Mouse (Mus musculus): Measurements from ENCODE around the gene Utp14b. TPM values are rescaled to one million over a fixed set of nuclear protein-coding genes. Genes with fewer than 3 reads are reported as not detected.

Gene Utp14b
- polyA plus RNA-seq, 1 experiment from 2014 or later = 2.8 TPM

DNA sequence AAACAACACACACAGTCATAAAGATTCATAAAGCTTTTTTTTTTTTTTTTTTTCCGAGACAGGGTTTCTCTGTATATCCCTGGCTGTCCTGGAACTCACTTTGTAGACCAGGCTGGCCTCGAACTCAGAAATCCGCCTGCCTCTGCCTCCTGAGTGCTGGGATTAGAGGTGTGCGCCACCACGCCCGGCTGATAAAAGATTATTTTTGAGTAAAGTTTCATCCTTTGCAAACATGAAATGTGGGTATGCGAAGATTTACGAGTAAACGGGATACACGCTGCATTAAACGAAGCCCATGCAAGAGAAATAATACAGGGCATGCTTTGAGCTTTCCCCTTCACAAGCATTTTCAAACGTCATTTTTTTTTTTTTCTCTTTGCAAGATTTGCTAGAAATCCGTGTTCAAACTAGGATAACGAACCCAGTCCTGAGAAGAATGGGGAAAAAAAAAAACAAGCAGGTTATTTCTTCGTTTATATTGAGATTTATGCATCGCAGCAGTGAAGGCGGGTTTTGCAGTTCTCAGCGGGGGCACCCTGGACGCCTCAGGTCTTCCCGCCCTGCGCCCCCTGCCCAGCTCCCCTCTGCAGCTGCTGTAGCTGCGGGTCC is 713 bp upstream of the Utp14b start:
- no peak for DNase-seq (ENCODE audit: low spot score)
- no peaks in the 10 kb centered on the region for H3K36me3 ChIP-seq
- peaks cover 39% of the 10 kb centered on the region for H3K4me1 ChIP-seq (replicated peaks)
- H3K4me3 ChIP-seq = peak overlapping the region; percentile 98
- WGBS = 32% methylated on average over 22 of the region's 22 CpGs
- H3K9me3 ChIP-seq = no peaks in the 10 kb centered on the region
- peak overlapping the region; percentile 99 for H3K27ac ChIP-seq
- no peaks in the 10 kb centered on the region for H3K27me3 ChIP-seq (ENCODE audit: insufficient read depth, poor library complexity, severe bottlenecking)

DNA sequence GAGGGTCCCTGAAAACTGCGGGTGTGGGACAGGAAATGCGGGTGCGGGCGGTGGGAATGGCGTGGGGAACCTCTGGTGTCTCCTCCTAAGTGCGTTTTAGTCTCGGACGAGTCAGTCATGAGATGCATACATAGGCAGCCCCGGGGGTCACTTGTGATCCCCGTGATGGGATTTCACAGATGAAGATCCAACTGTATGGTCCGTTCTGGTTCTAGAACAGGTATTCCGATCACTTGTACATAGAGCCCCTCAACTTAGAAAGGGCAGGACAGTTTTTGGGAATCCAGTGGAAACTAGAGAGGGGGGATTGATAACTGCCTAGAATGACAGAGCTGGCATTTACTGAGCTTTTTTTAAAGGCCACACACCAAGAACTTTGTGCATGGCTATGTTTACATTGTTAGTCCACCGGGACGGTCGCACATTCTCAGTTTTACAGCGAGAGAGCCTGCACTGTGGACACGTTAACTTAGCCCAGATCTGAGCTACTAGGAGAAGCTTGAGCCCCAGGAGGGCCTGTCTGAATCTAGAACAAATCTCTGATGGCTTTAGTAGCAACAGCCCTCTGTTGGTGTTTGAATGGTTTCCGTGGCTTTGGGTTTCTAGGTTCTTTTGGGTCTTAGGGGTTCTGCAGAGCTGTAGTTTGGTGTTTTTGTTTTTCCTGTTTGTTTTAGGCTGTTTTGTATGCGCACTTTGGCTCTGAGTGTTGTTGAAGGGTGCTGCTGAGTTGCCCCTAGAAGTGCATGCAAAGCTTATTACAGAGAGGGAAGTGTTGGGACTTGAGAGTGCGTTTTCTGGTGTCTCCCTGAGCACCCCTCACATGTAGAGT is 817 bp downstream of the Utp14b start:
- Histone ChIP-seq H3K4me3 (peak overlapping the region; percentile 98), H3K27me3 (ENCODE audit: insufficient read depth, poor library complexity, severe bottlenecking) (no peaks in the 10 kb centered on the region), H3K27ac (peak overlapping the region; percentile 99), H3K4me1 (replicated peaks) (peaks cover 39% of the 10 kb centered on the region), H3K36me3 (peaks cover 8% of the 10 kb centered on the region), H3K9me3 (no peaks in the 10 kb centered on the region)
- DNase-seq (ENCODE audit: low spot score) = peak; percentile 28
- WGBS = 2% methylated on average over 20 of the region's 20 CpGs

DNA sequence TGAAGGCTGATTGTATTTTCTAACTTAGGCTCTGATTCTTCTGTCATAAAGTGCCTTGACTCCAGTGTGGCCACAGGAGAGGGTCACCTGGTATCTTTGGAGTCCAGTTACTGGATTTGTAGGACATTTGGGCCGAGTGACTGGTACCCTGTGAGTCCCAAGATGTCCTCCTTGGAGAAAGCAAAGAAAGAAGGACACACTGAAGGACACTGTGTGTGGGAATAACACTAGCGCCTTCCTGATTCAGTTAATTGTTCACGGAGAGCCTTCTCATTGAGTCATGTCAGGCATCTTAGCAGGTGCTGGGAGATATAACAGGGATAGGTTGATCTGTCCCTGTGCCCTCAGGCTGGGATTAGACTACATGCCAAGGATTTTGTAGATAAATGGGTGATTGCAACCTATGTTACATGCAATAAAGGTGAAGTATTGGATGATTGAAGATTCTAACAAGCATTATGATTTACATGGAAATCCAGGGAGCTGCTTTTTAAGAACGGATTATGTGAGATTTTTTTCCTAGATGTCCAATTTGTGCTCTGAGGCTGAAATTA is 1.5 kb downstream of the Utp14b start:
- peak overlapping the region; percentile 98 for H3K4me3 ChIP-seq
- H3K27ac ChIP-seq = peak overlapping the region; percentile 99
- H3K27me3 ChIP-seq (ENCODE audit: insufficient read depth, poor library complexity, severe bottlenecking) = no peaks in the 10 kb centered on the region
- no peaks in the 10 kb centered on the region for H3K9me3 ChIP-seq
- peaks cover 39% of the 10 kb centered on the region for H3K4me1 ChIP-seq (replicated peaks)
- no peak for DNase-seq (ENCODE audit: low spot score)
- WGBS = 41% methylated on average over 4 of the region's 4 CpGs
- peaks cover 14% of the 10 kb centered on the region for H3K36me3 ChIP-seq

GRCm38 (mm10) chr1:78664326-78664725 is 6.5 kb downstream of the Utp14b start:
- no peak overlapping the region for H3K27ac ChIP-seq
- no peak overlapping the region for H3K4me3 ChIP-seq
- WGBS = 93% methylated on average over 4 of the region's 4 CpGs
- H3K4me1 ChIP-seq (replicated peaks) = peaks cover 23% of the 10 kb centered on the region
- H3K9me3 ChIP-seq = no peaks in the 10 kb centered on the region
- no peaks in the 10 kb centered on the region for H3K27me3 ChIP-seq (ENCODE audit: insufficient read depth, poor library complexity, severe bottlenecking)
- no peak for DNase-seq (ENCODE audit: low spot score)
- peaks cover 64% of the 10 kb centered on the region for H3K36me3 ChIP-seq

- no peaks in the 10 kb centered on the region for H3K9me3 ChIP-seq
- 96% methylated on average over 9 of the region's 9 CpGs for WGBS
- H3K4me1 ChIP-seq (replicated peaks) = peaks cover 6% of the 10 kb centered on the region
- no peak overlapping the region for H3K4me3 ChIP-seq
- H3K36me3 ChIP-seq = peaks cover 71% of the 10 kb centered on the region
- no peaks in the 10 kb centered on the region for H3K27me3 ChIP-seq (ENCODE audit: insufficient read depth, poor library complexity, severe bottlenecking)
- H3K27ac ChIP-seq = no peak overlapping the region
- DNase-seq (ENCODE audit: low spot score) = no peak
Measured at GRCm38 (mm10) chr1:78665954-78666499, 8.2 kb downstream of the Utp14b start.

DNA sequence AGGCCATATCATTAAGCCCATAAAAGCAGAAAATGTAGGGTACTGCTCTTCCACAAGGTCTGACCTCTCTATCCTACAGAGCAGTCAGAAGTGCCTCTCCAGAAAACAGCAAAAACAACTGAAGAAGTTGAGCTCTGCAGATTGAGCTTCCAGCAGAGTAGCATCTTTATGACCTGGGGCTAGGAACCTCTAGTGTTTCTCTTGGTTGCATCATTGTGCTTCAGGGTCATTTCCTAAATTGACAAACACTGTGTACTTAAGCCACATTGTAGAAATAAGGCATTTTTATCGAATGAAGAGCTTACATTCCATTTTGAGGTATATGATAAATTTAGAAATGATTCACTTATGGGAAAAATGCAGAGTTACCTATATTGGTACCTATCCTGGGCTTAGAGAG is 8.7 kb downstream of the Utp14b start:
- Histone ChIP-seq H3K36me3 (peaks cover 71% of the 10 kb centered on the region), H3K4me3 (no peak overlapping the region), H3K9me3 (no peaks in the 10 kb centered on the region), H3K27ac (no peak overlapping the region), H3K4me1 (replicated peaks) (peaks cover under 1% of the 10 kb centered on the region; the same call in 1 of the 2 replicates), H3K27me3 (ENCODE audit: insufficient read depth, poor library complexity, severe bottlenecking) (no peaks in the 10 kb centered on the region)
- 94% methylated on average over 1 of the region's 1 CpGs for WGBS
- no peak for DNase-seq (ENCODE audit: low spot score)

GRCm38 (mm10) chr1:78682291-78682690 is 24.5 kb downstream of the Utp14b start:
- H3K4me1 ChIP-seq (replicated peaks) = no peaks in the 10 kb centered on the region
- no peak for DNase-seq (ENCODE audit: low spot score)
- WGBS = 92% methylated on average over 3 of the region's 3 CpGs
- H3K4me3 ChIP-seq = no peak overlapping the region
- peaks cover 29% of the 10 kb centered on the region for H3K36me3 ChIP-seq
- no peaks in the 10 kb centered on the region for H3K9me3 ChIP-seq
- no peak overlapping the region for H3K27ac ChIP-seq
- no peaks in the 10 kb centered on the region for H3K27me3 ChIP-seq (ENCODE audit: insufficient read depth, poor library complexity, severe bottlenecking)

- Histone ChIP-seq H3K9me3 (no peaks in the 10 kb centered on the region), H3K4me1 (replicated peaks) (no peaks in the 10 kb centered on the region), H3K36me3 (peaks cover 39% of the 10 kb centered on the region), H3K27me3 (ENCODE audit: insufficient read depth, poor library complexity, severe bottlenecking) (no peaks in the 10 kb centered on the region), H3K4me3 (no peak overlapping the region), H3K27ac (no peak overlapping the region)
- 92% methylated on average over 8 of the region's 8 CpGs for WGBS
- DNase-seq (ENCODE audit: low spot score) = no peak
Measured at GRCm38 (mm10) chr1:78684128-78684527, 26.3 kb downstream of the Utp14b start.

GRCm38 (mm10) chr1:78686872-78687271 is 29.0 kb downstream of the Utp14b start:
- Histone ChIP-seq H3K36me3 (peaks cover 59% of the 10 kb centered on the region), H3K9me3 (no peaks in the 10 kb centered on the region), H3K27ac (no peak overlapping the region), H3K4me3 (no peak overlapping the region), H3K4me1 (replicated peaks) (no peaks in the 10 kb centered on the region), H3K27me3 (ENCODE audit: insufficient read depth, poor library complexity, severe bottlenecking) (no peaks in the 10 kb centered on the region)
- no peak for DNase-seq (ENCODE audit: low spot score)

DNA sequence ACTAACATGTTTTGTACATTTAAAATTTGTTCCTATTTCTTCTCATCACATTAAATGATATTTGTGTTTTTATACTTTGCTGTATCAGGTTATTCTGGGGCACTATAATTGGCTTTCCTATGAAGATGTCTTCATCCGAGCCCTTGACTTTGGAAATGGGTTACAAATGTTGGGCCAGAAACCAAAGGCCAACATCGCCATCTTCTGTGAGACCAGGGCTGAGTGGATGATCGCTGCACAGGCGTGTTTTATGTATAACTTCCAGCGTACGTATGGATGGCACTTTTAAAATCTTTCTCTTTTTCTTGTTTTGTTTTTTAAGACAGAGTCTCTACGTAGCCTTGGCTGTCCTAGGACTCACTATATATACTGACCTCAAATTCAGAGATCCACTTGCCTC is 30.3 kb downstream of the Utp14b start:
- H3K9me3 ChIP-seq = no peaks in the 10 kb centered on the region
- no peaks in the 10 kb centered on the region for H3K4me1 ChIP-seq (replicated peaks)
- peaks cover 60% of the 10 kb centered on the region for H3K36me3 ChIP-seq
- H3K27ac ChIP-seq = no peak overlapping the region
- 91% methylated on average over 7 of the region's 7 CpGs for WGBS
- DNase-seq (ENCODE audit: low spot score) = no peak
- no peaks in the 10 kb centered on the region for H3K27me3 ChIP-seq (ENCODE audit: insufficient read depth, poor library complexity, severe bottlenecking)
- H3K4me3 ChIP-seq = no peak overlapping the region

GRCm38 (mm10) chr1:78694503-78695258 is 36.8 kb downstream of the Utp14b start:
- Histone ChIP-seq H3K4me3 (no peak overlapping the region), H3K27me3 (ENCODE audit: insufficient read depth, poor library complexity, severe bottlenecking) (no peaks in the 10 kb centered on the region), H3K4me1 (replicated peaks) (no peaks in the 10 kb centered on the region), H3K27ac (no peak overlapping the region), H3K36me3 (peaks cover 92% of the 10 kb centered on the region), H3K9me3 (no peaks in the 10 kb centered on the region)
- 92% methylated on average over 9 of the region's 9 CpGs for WGBS
- no peak for DNase-seq (ENCODE audit: low spot score)

DNA sequence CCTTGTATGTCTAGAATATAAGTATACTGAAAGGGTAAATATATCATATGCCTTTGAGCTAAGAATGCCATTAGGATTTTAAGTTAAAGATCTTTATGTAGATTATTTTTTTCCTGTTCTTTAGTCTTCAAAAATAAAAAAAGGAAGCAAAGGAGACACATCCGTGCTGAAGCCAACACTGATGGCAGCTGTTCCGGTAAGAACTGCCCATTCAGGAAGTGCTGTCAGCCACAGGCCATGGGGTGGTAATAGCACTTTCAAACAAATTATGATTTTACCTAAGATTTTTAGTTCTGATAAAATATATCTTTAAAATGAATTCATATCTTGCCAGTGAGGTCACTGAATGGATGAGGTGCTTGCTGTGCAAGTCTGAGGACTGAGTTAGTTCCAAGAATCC is 38.5 kb downstream of the Utp14b start:
- H3K27ac ChIP-seq = no peak overlapping the region
- DNase-seq (ENCODE audit: low spot score) = no peak
- 94% methylated on average over 2 of the region's 2 CpGs for WGBS
- H3K36me3 ChIP-seq = peaks cover 92% of the 10 kb centered on the region
- H3K9me3 ChIP-seq = no peaks in the 10 kb centered on the region
- no peaks in the 10 kb centered on the region for H3K27me3 ChIP-seq (ENCODE audit: insufficient read depth, poor library complexity, severe bottlenecking)
- H3K4me1 ChIP-seq (replicated peaks) = no peaks in the 10 kb centered on the region
- H3K4me3 ChIP-seq = no peak overlapping the region

All from hindbrain, embryonic 10.5 days (tissue).